Mouse (Mus musculus): ENCODE measurements around the gene Dcps.

Dcps gene

DNA sequence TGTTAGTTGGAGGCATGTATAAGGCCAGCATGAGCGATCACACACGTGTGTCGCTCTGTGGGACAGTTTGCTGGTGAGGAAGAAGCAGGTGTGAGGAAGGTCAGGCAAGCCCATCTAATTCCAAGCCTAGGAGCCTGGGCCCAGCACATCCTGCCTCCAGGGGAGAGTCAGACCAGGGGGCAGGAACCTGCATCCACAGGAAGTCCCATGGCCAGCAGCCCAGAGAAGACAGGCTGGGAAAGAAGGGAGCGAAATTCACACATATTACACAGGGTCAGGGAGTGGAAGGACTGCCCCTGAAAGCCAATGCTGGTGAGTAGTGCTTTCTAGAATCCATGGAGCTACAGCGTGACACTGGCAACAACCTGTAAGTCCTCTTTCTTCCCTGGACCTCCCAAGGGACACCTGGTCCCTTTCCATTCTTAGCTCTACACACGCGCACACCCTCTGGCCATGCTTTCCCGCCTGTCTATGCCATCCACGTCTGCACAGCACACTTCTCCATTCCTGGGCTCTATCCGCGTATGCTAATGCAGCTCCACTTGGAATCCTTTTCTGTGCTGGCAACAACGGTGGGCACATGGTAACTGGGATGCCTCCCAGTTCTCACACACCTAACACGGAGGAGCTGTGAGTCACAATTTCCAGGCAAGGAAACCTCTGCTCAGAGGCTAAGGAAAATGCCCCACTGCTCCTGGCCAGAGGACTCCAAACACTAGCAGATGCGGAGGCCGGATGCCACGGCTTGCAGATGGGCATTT, 44.0 kb downstream of the Dcps start:
- DNase-seq: no peak

DNA sequence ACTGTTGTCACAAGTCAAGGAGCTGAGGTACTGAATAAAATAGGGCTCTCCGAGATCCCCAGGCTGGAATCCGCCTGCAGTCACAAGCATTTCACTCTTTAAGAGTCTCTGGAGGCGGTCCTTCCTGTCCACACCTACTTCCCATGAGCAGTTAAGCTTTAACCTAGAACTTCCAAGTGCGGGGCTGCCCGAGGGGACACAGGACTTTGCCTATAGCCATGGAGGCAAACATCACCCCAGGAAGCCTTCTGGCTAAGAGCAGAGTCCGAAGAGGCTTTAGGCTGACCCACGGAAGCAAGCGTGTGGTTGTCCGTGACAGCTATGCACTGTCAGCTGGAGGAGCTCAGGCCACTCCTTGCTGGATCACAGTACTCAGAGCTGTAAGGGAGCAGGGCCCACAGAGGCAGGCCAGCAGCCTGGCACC, 46.9 kb downstream of the Dcps start:
- no peak for DNase-seq

DNA sequence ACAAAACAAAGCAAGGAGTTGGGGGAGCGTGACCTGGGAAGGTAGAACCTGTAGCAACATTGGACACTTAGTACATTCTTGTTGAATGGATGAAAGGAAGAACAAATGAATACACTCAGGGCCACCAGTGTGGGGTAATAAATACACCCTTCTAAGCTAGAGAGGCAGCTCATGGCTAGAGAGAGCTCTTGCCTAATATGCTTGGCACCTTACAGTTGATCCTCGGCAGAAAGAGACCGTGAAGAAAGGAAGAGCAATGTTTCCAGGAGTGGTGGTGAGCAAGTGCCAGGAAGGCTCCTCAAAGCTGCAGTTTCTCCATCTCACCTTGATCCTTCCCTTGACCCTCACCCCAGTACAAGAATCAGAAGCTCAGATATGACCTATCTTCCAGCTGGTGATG, 47.3 kb downstream of the Dcps start:
- no peak for DNase-seq

DNA sequence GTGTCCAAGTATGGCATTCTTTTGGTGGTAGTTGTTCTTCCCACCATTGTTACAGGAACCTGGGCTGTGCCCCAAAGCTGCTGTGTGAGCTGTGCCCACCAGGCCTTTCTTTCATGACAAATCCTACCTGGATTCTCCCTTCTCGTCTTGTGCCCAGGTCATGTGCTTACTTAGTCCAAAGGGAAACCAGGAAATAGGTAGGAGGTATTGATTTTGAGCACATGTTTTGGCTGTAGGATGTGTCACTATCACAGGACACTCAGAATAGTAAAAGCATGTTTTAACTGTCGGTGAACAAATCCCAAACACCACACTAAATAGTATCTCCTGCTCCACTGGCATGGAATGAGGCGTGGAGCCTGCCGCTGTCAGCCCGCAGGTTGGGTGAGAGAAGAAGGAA, 48.3 kb downstream of the Dcps start:
- no peak for DNase-seq

DNA sequence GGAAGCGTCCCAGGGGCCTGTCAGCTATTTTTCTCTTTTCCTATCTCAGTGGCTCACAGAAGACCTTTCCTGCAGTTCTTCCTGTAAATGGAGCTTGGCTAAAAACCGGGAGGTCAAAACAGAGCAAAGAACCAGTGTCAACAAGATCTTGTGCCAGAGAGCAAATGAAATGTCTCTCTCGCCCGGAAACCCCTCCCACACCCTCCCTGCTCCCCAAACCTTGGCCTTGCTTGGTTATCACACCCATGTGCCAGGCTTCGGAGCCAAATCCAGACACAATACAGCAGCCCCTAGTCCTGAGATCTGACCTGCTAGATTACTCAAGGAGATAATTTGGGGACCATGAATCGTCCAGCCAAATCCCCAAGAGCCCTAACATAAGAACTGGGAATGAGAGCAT, 48.7 kb downstream of the Dcps start:
- DNase-seq: no peak

DNA sequence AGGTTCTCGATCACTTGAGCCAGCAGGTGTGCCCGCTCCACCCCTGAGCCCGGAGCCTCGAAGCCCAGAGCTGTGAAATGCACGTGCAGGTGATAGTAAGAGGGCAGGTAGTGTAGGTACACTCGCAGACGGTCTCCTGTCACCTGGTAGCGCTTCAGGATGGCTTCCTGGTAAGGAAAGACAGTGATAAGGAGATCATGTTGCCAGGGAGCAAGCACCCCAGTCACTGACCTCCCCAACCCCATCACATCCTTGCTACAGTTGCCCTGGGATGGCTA, 51.2 kb downstream of the Dcps start:
- DNase-seq: no peak

DNA sequence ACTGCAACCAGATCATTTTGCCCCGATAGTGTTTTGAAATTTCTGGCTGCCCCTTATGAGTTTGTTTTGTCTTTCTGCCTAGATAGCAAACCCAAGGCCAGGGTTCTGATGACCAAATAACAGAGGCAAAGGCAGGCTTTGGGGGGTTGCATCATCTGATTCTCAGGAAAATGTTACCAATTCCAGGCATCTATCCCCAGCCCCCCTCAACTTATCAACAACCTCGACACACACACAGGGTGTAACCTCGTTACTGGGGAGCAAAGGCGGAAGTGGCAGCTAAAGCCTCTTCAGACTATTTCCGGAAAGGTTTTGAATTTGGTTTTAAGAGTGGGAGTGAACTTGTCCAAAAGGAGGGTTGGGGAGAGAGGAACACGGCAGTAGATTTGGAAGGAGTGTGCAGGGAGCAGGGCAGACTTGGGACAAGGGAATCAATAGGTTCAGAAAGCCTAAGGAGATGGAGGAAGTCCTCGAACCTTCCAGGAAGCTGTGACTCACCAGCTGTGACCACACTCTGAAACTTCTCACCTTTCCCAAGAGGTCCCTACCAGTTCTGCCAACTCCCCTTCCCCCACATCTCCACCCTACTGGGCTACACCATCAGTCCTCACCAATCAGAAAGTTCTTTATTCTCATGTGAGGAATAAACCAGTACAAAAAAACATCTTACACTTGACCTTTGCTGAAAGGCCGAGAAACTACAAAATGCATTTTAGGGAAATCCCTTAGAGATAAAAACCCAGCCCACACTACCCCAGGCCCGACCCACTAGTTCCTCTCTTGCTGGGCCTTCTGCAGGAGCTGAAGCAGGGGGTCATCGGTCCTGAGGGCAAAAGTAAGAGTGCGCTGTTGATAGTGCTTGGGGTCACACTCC, 51.8 kb downstream of the Dcps start:
- DNase-seq: no peak

DNA sequence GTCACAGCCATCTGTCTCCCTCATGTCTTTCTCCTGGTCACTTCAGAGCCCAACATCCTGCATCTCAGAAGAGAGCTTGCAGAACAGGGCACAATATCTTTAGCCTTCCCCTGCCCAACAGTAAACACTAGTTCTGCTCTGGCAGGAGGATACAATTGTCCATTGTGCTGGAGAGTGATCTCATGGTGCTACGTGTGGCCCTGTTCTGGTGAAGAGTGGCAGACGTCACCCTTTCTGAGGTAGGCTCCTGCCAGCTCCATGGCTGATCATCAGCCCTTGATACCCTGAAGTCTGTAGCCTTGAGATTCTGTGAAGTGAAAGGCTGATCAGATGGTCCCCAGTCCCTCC, 52.4 kb downstream of the Dcps start:
- no peak for DNase-seq

DNA sequence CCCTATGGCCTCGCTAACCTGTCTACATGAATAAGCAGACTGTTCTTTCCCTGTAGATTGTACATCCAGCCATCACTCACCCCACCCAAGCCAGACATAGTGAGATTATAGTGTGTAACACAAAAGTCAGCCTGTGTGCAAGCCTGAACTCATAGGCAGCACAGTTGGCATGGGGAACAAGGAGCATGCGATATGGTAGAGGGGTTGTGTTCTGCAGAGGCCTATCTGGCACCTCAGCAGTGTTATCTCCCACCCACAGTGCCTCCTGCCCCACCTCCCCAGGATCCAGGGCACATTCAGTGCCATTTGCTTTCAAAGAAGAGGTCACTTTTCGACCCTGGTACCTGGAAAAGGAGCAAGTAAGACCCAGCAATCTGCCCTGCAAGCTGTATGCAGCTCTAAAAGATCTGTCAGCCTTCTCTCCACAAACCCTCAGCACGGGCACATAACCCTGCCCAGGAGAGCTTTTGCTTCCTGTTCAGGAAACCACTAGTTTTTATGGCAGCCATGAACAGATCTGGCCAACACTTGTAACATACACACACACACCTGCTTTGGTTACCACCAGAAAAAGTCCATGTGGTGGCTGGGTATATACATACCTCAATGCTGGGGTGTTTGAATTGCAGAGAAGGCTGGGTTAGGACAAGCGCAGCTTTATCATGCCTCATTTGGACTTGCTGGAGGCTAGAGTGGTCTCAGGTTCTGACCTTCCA, 53.2 kb downstream of the Dcps start:
- DNase-seq: no peak

DNA sequence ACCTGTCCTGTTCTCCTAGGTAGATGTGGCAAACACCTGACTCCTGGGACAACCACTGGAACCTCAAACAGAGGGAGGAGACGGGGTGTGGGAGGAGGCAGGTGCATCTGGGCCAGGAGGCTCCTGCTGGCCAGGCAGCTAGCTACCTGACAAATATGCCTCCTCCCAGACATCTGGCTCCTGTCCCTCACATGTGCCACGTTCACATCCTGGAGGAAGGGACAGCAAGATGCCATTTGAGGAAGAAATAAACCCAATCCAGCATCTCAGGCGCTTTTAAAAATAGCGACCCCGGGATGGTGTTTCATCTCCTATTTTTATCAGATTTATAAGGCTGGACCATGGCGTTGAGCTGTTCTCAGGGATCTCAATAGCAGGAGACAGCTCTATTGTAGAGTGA, 56.7 kb downstream of the Dcps start, which contains the start of gene St3gal4:
St3gal4 (minus strand) TSS at position 101 of the 400 bp plus-strand sequence.
- DNase-seq: no peak

DNA sequence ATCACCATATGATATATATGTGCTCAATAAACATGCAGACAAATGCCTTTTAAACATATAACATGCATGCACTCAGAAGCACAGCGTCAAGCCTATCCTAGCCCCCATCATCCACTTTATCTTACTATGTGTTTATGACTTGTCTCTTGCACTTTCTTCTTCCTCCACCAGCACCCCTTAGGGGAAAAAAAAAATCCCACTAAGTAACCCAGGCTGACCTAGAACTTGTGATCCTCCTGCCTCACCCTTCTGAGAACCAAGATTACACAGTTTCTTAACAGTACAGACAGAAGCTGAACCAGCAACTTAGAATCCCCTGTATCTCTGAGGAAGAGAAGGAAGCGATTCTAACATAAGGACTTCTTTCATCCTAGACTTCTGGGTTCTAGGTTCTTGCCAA, 57.3 kb downstream of the Dcps start:
- no peak for DNase-seq

DNA sequence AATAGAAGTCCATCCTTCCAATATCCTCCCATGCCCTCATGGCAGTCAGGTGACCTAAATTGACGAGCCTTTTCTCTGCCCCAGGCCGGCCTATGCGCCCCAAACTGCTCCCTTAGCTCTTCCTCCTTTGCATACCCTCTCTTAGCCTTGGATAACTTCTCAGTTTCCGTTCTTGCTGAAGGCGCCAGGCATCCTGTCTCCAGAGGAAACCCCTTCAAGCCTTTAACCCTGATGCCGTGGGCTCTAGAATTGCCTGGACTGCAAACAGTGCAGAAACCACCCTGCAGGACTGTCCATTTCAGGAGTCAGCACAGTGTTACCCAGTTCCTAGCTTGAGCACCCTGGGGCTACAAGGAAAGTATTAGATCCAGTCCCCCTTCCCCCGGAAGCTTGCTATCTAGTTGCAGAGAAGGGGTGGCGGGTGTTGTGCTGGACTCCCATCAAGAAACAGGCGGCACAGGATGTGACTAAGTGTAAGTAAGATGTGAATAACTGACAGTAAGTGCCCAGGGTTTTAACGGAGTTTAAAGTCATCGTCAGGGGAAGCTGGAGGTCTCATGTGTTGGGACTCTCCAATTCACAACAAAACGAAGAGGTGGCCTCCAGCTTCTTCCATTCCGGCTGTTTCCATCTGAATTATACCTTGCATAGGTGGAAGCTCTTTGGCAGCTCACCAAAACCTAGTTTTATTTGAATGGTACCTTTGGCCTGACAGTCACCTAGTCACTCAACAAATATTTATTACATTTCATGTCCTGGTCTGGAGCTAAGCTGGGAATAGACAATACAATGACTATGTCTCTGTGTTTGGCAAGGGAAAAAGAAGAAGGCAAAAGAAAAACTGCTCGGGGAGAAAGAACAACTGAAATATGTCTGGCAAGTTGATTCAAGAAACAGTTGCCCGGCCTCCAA, 58.2 kb downstream of the Dcps start:
- peak; percentile 48 for DNase-seq

DNA sequence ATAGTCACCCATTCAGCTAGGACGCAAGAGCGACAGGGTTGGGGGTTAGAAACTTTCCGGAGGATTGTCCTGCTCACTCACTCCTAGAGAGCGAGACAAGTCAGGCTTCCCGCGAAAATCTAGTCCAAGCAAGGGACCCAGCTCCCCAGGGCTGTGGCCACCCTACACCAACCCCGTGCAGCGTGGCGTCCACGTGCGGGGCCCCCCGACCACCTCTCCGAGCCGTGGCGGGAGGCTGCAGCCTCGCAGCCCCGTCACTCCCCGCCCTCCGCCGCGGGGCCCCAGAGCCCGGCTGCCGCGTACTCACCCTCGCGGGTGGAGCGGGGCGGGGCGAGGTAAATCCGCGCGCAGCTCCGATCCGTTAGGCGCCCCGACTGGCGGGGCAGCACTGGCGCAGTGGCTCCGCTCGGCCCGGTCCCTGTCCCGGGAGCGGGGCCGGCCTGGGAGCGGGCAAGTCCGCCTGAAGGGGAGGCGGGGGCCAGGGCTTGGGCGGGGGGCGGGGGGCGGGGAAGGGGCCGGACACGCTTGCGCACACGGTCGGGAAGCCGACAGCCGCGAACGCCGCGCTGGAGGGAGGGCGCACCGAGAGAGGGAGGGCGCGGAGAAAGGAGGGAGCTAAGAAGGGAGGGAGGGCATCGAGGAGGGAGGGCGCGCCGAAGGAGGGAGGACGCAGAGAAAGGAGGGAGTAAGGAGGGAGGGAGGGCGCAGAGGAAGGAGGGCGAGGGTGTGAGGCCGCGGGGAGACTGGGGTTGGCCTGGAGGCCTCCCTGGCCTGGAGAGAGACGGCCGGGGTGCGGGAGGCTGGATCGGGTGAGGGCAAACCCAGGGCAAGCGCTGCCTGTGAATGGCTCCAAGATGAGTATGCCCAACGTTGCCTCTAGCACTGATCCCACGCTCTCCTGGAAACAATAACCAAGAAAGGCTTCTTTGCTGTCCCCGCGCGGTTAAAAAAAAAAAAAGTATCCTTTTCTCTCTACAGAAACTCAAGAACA, 59.2 kb downstream of the Dcps start:
- peak; percentile 90 for DNase-seq

DNA sequence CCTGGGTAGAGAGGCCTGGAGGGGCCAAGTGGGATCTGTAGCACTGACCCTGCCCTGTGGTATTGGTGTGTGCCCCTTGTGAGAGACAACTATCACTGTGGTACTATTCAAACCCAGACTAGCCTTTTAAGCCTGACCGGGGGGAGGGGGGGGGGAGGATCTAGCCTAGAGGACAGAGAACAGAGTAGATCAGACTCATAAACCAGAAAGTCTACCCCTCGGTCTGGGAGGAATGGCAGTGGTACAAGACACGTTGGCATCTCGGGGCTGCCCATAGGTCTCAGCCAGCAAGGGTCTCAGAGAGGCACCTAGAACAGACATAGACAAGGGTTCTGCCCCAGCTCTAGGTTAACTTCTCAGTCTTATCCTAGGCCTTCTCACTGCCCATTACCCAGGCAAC, 60.1 kb downstream of the Dcps start:
- DNase-seq: no peak

DNA sequence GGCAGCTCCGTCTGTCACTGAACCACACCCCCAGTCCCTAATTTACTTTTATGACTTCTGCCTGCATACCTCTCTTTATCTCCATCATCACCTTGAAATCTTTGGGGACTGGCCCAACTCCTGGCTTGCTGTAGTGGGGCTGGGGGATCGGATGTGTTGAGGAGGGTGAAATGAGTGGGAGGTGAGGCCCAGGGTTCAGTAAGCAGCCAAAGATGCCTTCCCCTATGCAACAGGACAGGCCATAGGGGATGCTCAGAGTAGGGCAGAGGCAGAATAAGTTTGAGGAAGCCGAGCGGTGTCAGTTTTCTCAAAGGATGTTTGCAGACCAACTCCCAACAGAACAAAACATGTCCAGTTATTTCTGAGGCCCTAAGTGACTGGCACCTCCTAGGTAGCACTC, 60.6 kb downstream of the Dcps start:
- no peak for DNase-seq

DNA sequence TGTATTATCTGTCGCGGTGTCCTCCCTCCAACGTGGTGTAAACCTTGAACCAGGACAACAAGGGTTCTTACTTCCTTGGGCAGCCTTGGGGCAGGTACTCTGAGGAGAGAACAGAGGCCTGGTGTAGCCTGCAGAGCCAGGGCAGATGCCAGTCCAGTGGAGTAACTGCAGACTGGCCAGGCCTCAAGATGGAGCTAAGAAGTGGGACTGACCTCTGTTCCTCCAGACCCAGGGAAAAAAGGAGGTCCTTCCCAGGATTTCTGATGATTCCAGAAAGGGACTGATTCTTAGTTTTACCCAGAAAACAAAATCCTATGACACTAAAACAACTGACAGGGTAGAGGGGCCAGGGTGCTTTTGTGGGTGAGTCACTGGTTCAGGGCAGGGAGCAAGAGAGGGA, 61.6 kb downstream of the Dcps start:
- DNase-seq: no peak

DNA sequence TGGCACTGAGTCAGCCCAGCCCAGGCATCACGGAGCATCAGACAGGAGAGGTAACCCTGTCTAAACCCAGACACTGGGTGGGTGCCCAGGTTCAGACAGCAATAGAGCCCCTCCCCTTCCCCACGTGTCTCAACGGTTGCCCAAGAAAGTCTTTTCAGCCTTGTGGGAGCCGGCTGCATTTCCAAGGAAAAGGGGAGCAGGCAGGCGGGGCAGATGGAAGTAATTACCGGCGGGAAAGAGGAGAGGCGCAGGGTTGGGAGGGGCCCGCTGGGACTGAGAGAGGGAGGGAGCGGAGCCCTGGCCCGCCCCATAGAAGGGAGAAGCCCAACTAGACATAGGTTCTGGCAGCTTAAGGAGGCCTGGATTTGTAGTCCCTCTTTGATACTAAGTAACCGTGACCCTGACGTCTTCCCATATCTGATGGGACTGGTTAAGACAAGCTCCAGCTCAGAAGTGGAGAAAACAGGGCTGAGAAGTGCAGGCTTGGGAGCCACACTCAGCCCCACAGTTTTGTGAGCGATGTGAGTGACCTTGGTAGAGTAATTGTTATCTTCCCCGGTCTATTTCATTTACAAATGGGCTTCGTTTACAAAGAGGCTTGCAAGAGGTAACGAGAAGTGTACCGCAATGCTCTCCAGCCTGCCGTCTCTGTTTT, 63.8 kb downstream of the Dcps start:
- peak; percentile 84 for DNase-seq

DNA sequence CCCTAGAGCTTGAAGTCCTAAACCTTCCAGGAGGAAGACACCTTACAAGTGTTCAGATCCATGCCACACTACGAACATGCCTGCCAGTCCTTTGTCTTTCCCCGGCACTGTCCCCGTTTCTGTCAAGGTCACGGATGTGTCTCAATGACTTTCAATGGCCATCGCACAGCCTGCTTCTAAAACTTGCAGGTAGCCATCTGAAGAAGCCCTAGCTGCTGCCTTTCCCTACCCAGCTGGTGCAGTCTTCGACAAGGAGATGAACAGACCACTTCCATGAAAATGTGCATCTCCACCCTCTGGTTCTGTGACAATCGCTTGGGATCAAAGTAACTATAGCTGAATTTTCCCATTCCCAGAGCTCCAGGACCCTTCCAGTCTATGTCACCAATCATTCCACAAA, 64.4 kb downstream of the Dcps start:
- no peak for DNase-seq

DNA sequence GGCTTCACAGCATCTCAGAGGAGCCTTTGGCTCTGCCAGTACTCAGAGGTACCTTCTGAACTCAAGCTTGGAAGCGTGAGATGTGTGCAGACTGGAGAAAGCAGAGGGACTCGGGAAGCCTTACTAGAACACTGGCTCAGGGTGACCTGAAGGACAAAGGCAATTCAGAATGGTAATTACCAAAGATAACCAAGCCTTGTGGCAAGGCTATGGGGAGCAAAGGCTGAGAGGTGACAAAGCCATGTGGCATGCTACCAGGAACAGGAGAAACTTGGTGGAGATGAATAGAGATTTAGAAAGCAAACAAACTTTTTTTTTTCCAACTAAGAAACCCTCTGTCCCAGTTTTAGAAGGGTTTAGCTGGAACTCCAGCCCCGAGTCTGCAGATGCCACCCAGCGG, 65.3 kb downstream of the Dcps start:
- no peak for DNase-seq

DNA sequence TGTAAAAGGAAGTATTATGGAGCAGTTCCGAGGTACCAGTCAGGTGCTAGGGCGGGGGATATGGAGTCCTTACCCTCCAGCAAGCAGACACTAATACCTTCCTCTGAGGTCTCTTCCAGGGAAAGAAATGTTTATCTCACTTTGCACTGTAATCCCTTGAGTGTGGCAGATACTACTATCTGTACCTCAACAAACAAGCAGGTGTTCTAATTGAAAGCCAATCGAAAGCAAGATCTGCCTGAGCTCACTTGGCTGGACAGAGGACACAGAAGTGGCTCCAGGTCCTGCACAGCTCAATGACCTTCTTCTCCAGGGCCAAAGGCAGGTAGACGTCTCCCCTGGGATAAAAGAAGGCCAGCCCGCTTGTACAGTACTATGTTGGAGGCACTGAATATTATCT, 65.8 kb downstream of the Dcps start:
- DNase-seq: no peak

DNA sequence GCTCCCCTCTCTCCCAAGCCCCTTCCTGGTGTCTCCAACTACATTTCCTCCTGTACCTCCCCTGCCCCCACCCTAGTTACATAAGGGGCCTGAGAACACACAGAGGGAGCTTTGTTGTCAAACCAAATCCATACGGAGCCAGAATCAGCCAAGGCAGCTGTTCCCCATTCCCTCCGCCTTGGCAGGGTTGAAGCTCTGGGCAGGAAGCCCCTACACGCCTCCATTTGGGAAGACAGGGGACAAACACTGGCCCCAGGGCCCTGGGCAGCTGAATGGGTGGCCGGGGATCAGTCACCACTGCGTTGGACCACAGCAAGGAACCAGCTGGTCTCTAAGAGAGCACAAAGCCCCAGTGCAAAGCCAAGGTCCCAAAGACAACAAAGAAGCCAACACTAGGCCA, 66.9 kb downstream of the Dcps start:
- peak; percentile 51 for DNase-seq
